In genomic region chr1:45090841-45091535, GRCm38 (mm10) we compare ENCODE assay signal across 14 mouse cellular contexts.
DNase-seq lines count a peak whose midpoint lies in the region; ATAC-seq lines count a peak whose summit lies in the region.
"Had no signal": no experiment of that assay in that cellular context is flagged by ENCODE, and none has a peak within 500 bp of the region (broad histone marks: within the 10 kb centered on the region; RNA-seq: fewer than 3 reads in every experiment).

No protein-coding gene starts in this region.

- WGBS in limb, embryonic 13.5 days: 79% methylated on average over 10 of the region's 10 CpGs
- 87% methylated on average over 10 of the region's 10 CpGs for WGBS in limb, embryonic 10.5 days

- no peak overlapping the region for H3K4me3 ChIP-seq in limb, embryonic 13.5 days
- no peak overlapping the region for H3K4me3 ChIP-seq in limb, embryonic 10.5 days
- H3K4me3 ChIP-seq: embryonic facial prominence, embryonic 13.5 days; forebrain, embryonic 13.5 days had no signal

- no peaks in the 10 kb centered on the region for H3K4me1 ChIP-seq in limb, embryonic 13.5 days
- no peaks in the 10 kb centered on the region for H3K4me1 ChIP-seq in limb, embryonic 10.5 days
- H3K4me1 ChIP-seq: embryonic facial prominence, embryonic 13.5 days; forebrain, embryonic 13.5 days had no signal

- no peaks in the 10 kb centered on the region for H3K36me3 ChIP-seq in limb, embryonic 13.5 days
- H3K36me3 ChIP-seq in limb, embryonic 10.5 days: no peaks in the 10 kb centered on the region
- H3K36me3 ChIP-seq: embryonic facial prominence, embryonic 13.5 days had no signal

- 0 out of 2 replicates have a peak, but pooled peaks cover 2% of the 10 kb centered on the region for H3K9me3 ChIP-seq in limb, embryonic 13.5 days
- H3K9me3 ChIP-seq in limb, embryonic 10.5 days (replicated peaks): no peaks in the 10 kb centered on the region

- no peak overlapping the region for H3K9ac ChIP-seq in limb, embryonic 13.5 days
- H3K9ac ChIP-seq: embryonic facial prominence, embryonic 13.5 days; forebrain, embryonic 13.5 days had no signal

- no peak overlapping the region for H3K27ac ChIP-seq in limb, embryonic 13.5 days
- H3K27ac ChIP-seq in limb, embryonic 10.5 days: no peak overlapping the region
- H3K27ac ChIP-seq: embryonic facial prominence, embryonic 13.5 days; forebrain, embryonic 13.5 days; macrophage had no signal

- H3K27me3 ChIP-seq in limb, embryonic 13.5 days: no peaks in the 10 kb centered on the region
- no peaks in the 10 kb centered on the region for H3K27me3 ChIP-seq in limb, embryonic 10.5 days (ENCODE audit: low read depth, poor library complexity, severe bottlenecking)
- H3K27me3 ChIP-seq: embryonic facial prominence, embryonic 13.5 days; forebrain, embryonic 13.5 days had no signal

- intact Hi-C loops in heart, postnatal 10 days (cut with DNase I): no loop called here

- H3K4me2 ChIP-seq in limb, embryonic 13.5 days (replicated peaks): no peak overlapping the region
- H3K4me2 ChIP-seq: embryonic facial prominence, embryonic 13.5 days; forebrain, embryonic 13.5 days had no signal

- peak; percentile 7 for DNase-seq in heart, postnatal 4 days
- no peak for DNase-seq in heart, postnatal 10 days
- no peak for DNase-seq in limb, embryonic 10.5 days (ENCODE audit: low spot score)
- peak; percentile 40 for DNase-seq in 3T3-L1 (ENCODE audit: low read depth, low spot score)
- peak; percentile 61 to 70 for DNase-seq in kidney, postnatal 4 days
- no peak for DNase-seq in layer of hippocampus, adult 8-10 months (ENCODE audit: low spot score in 2 of 2)
- DNase-seq: cerebellum, postnatal 25 days; right cerebral cortex, postnatal 14 days; thymus, postnatal 25 days had no signal

- ATAC-seq in limb, embryonic 13.5 days (ENCODE audit: low FRiP score, low read depth): 0 out of 2 replicates have a peak, but pooled peaks have one; percentile 36
- ATAC-seq: CD4-positive, CD25-positive, alpha-beta regulatory T cell, adult 4 months; forebrain, embryonic 13.5 days had no signal

Comparison
In these comparisons a context has a peak if more than half of its experiments do, and no peak if none do; other contexts are left out.
1. DNase-seq: peak in heart, postnatal 4 days (single experiment), 3T3-L1 (single experiment) and kidney, postnatal 4 days (2 of 2); none in heart, postnatal 10 days (0 of 2), limb, embryonic 10.5 days (single experiment) and layer of hippocampus, adult 8-10 months (0 of 2).